Mouse (Mus musculus): Measurements from ENCODE around the gene Mob3a.

- no peak for TF ChIP-seq CTCF (IDR thresholded peaks at IDR 0.05; ENCODE audit: low read depth)
- TF ChIP-seq EP300 (IDR thresholded peaks at IDR 0.05; ENCODE audit: low read depth): no peak
Measured at GRCm38 (mm10) chr10:80695801-80696501, 5.8 kb downstream of the Mob3a start.
